In the genomic region with DNA sequence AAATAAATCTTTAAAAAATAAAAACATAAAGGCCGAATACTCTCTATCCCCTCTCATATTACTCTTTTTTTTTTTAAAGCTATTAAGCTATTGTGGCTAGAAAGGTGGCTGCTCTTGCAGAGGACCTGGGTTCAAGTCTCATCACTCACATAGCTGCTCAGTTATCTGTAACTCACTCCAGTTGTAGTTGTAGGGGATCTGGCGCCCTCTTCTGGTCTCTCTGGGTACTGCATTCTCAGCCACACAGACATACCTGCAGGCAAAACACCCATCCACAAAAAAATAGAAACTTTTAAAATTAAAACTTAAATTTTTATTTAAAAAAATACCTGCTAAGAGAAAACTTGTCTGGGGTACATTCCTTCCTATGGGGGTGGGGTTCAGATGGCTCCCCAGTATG, we compare ENCODE assay signal across 10 mouse cellular contexts.
DNase-seq lines count a peak whose midpoint lies in the region; ATAC-seq and TF ChIP-seq lines count a peak whose summit lies in the region.
"Had no signal": no experiment of that assay in that cellular context is flagged by ENCODE, and none has a peak within 500 bp of the region (broad histone marks: within the 10 kb centered on the region; RNA-seq: fewer than 3 reads in every experiment).

No protein-coding gene starts in this region.

- no peak for ATAC-seq in kidney, postnatal 0 days (replicated peaks; ENCODE audit: low FRiP score, low read depth)
- no peak for ATAC-seq in megakaryocyte, adult 5-6 weeks (ENCODE audit: poor library complexity, severe bottlenecking)
- ATAC-seq: midbrain, embryonic 16.5 days had no signal

- DNase-seq in kidney, postnatal 0 days (ENCODE audit: low spot score), result no peak
- no peak for DNase-seq in kidney, postnatal 14 days
- DNase-seq in CD4-positive helper T cell, adult 2 months (ENCODE audit: low read depth, low spot score), result peak; percentile 32
- peak; percentile 21 for DNase-seq in NIH3T3 (ENCODE audit: low read depth)
- peak; percentile 21 to 23 for DNase-seq in natural killer cell, adult 2 months (ENCODE audit: low spot score in 2 of 2)
- DNase-seq in left cerebral cortex, postnatal 10 days (ENCODE audit: extremely low spot score in 1 of 2, low spot score in 2 of 2), result no peak
- DNase-seq in left cerebral cortex, postnatal 36 days (ENCODE audit: low spot score in 2 of 2), result no peak
- DNase-seq: layer of hippocampus, postnatal 36 days had no signal

- H3K36me3 ChIP-seq in kidney, postnatal 0 days (ENCODE audit: insufficient read depth, low read length), result no peaks in the 10 kb centered on the region

- H3K4me3 ChIP-seq in kidney, postnatal 0 days (replicated peaks; ENCODE audit: low read depth, low read length), result no peak overlapping the region

- H3K27ac ChIP-seq in kidney, postnatal 0 days, result no peak overlapping the region

- H3K4me2 ChIP-seq in kidney, postnatal 0 days (ENCODE audit: low read length), result no peak overlapping the region

- H3K9me3 ChIP-seq in kidney, postnatal 0 days (replicated peaks; ENCODE audit: low read length), result no peaks in the 10 kb centered on the region

- H3K4me1 ChIP-seq in kidney, postnatal 0 days (replicated peaks; ENCODE audit: insufficient read depth, low read length), result no peaks in the 10 kb centered on the region

- peak; percentile 46 for TF ChIP-seq CTCF in kidney, postnatal 0 days (IDR thresholded peaks at IDR 0.05; ENCODE audit: low read depth)

- WGBS in kidney, postnatal 0 days, result 52% methylated on average over 2 of the region's 2 CpGs

- intact Hi-C loops in left cerebral cortex, postnatal 10 days (cut with DNase I), result no loop called here
- intact Hi-C loops in left cerebral cortex, postnatal 36 days (cut with DNase I), result no loop called here

- H3K27me3 ChIP-seq in kidney, postnatal 0 days (ENCODE audit: insufficient read depth, low read length), result 0 out of 2 replicates have a peak, but pooled peaks cover 3% of the 10 kb centered on the region

- H3K9ac ChIP-seq in kidney, postnatal 0 days (ENCODE audit: low read depth, low read length), result no peak overlapping the region

Comparison
In these comparisons a context has a peak if more than half of its experiments do, and no peak if none do; other contexts are left out.
1. DNase-seq: peak in CD4-positive helper T cell, adult 2 months (single experiment), NIH3T3 (single experiment) and natural killer cell, adult 2 months (2 of 2); none in kidney, postnatal 0 days (single experiment), kidney, postnatal 14 days (single experiment), left cerebral cortex, postnatal 10 days (0 of 2) and left cerebral cortex, postnatal 36 days (0 of 2).